Mouse (Mus musculus): Measurements from ENCODE around the gene Trim65. TPM values are rescaled to one million over a fixed set of nuclear protein-coding genes. Genes with fewer than 3 reads are reported as not detected.

Trim65 gene
- total and polyA plus RNA-seq, 2 experiments from 2014 or later = 2.3 to 7.6 TPM

GRCm38 (mm10) chr11:116111067-116111466, 19.9 kb downstream of the Trim65 start:
- no peak for DNase-seq (ENCODE audit: low spot score)
- WGBS = 79% methylated on average over 4 of the region's 4 CpGs
- no peak for ATAC-seq (ENCODE audit: low FRiP score)
- Histone ChIP-seq H3K9ac (replicated peaks; ENCODE audit: low read length, poor library complexity, severe bottlenecking) (no peak overlapping the region), H3K9me3 (ENCODE audit: low read length) (no peaks in the 10 kb centered on the region), H3K4me1 (ENCODE audit: insufficient read depth, low read length) (no peaks in the 10 kb centered on the region), H3K27me3 (ENCODE audit: insufficient read depth, low read length) (peaks cover 50% of the 10 kb centered on the region), H3K4me2 (ENCODE audit: low read depth, low read length, poor library complexity, severe bottlenecking) (no peak overlapping the region), H3K27ac (ENCODE audit: low read depth, low read length) (no peak overlapping the region), H3K4me3 (ENCODE audit: low read depth, low read length) (no peak overlapping the region), H3K36me3 (ENCODE audit: insufficient read depth, low read length) (no peaks in the 10 kb centered on the region)
- TF ChIP-seq CTCF (IDR thresholded peaks at IDR 0.05) = peak; percentile 28; the same call in 1 of the 2 replicates

GRCm38 (mm10) chr11:116110540-116110939, 20.4 kb downstream of the Trim65 start:
- Histone ChIP-seq H3K9me3 (ENCODE audit: low read length) (no peaks in the 10 kb centered on the region), H3K4me3 (ENCODE audit: low read depth, low read length) (peak overlapping the region; percentile 41), H3K27me3 (ENCODE audit: insufficient read depth, low read length) (peaks cover 50% of the 10 kb centered on the region), H3K4me2 (ENCODE audit: low read depth, low read length, poor library complexity, severe bottlenecking) (peak overlapping the region; percentile 66; the same call in 1 of the 2 replicates), H3K9ac (replicated peaks; ENCODE audit: low read length, poor library complexity, severe bottlenecking) (no peak overlapping the region; the same call in 1 of the 2 replicates), H3K4me1 (ENCODE audit: insufficient read depth, low read length) (no peaks in the 10 kb centered on the region), H3K27ac (ENCODE audit: low read depth, low read length) (no peak overlapping the region), H3K36me3 (ENCODE audit: insufficient read depth, low read length) (no peaks in the 10 kb centered on the region)
- 29% methylated on average over 10 of the region's 10 CpGs for WGBS
- ATAC-seq (ENCODE audit: low FRiP score) (no peak), DNase-seq (ENCODE audit: low spot score) (no peak)
- TF ChIP-seq CTCF (IDR thresholded peaks at IDR 0.05) = no peak

- no peaks in the 10 kb centered on the region for H3K4me1 ChIP-seq (ENCODE audit: insufficient read depth, low read length)
- 0 out of 2 replicates have a peak overlapping the region, but pooled peaks have one; percentile 12 for H3K27ac ChIP-seq (ENCODE audit: low read depth, low read length)
- WGBS = 2% methylated on average over 35 of the region's 35 CpGs
- H3K9me3 ChIP-seq (ENCODE audit: low read length) = no peaks in the 10 kb centered on the region
- H3K4me2 ChIP-seq (ENCODE audit: low read depth, low read length, poor library complexity, severe bottlenecking) = peak overlapping the region; percentile 66
- H3K4me3 ChIP-seq (ENCODE audit: low read depth, low read length) = peak overlapping the region; percentile 41
- peaks cover 50% of the 10 kb centered on the region for H3K27me3 ChIP-seq (ENCODE audit: insufficient read depth, low read length)
- no peaks in the 10 kb centered on the region for H3K36me3 ChIP-seq (ENCODE audit: insufficient read depth, low read length)
- no peak for TF ChIP-seq CTCF (IDR thresholded peaks at IDR 0.05)
- DNase-seq (ENCODE audit: low spot score) (no peak), ATAC-seq (ENCODE audit: low FRiP score) (no peak)
- peak overlapping the region; percentile 42 for H3K9ac ChIP-seq (replicated peaks; ENCODE audit: low read length, poor library complexity, severe bottlenecking)
These were observed 20.8 kb downstream of the Trim65 start for GRCm38 (mm10) chr11:116110131-116110530.

GRCm38 (mm10) chr11:116109441-116110081, 21.4 kb downstream of the Trim65 start:
- Histone ChIP-seq H3K4me1 (ENCODE audit: insufficient read depth, low read length) (no peaks in the 10 kb centered on the region), H3K36me3 (ENCODE audit: insufficient read depth, low read length) (no peaks in the 10 kb centered on the region), H3K4me2 (ENCODE audit: low read depth, low read length, poor library complexity, severe bottlenecking) (peak overlapping the region; percentile 66), H3K4me3 (ENCODE audit: low read depth, low read length) (peak overlapping the region; percentile 41), H3K9me3 (ENCODE audit: low read length) (no peaks in the 10 kb centered on the region), H3K27me3 (ENCODE audit: insufficient read depth, low read length) (peaks cover 50% of the 10 kb centered on the region), H3K9ac (replicated peaks; ENCODE audit: low read length, poor library complexity, severe bottlenecking) (peak overlapping the region; percentile 42), H3K27ac (ENCODE audit: low read depth, low read length) (0 out of 2 replicates have a peak overlapping the region, but pooled peaks have one; percentile 12)
- ATAC-seq (ENCODE audit: low FRiP score) (no peak), DNase-seq (ENCODE audit: low spot score) (no peak)
- no peak for TF ChIP-seq CTCF (IDR thresholded peaks at IDR 0.05)
- 2% methylated on average over 64 of the region's 70 CpGs for WGBS

GRCm38 (mm10) chr11:116108464-116109137, 22.3 kb downstream of the Trim65 start:
- no peak overlapping the region for H3K9ac ChIP-seq (replicated peaks; ENCODE audit: low read length, poor library complexity, severe bottlenecking)
- 2% methylated on average over 16 of the region's 23 CpGs for WGBS
- no peaks in the 10 kb centered on the region for H3K4me1 ChIP-seq (ENCODE audit: insufficient read depth, low read length)
- DNase-seq (ENCODE audit: low spot score) (no peak), ATAC-seq (ENCODE audit: low FRiP score) (no peak)
- no peak for TF ChIP-seq CTCF (IDR thresholded peaks at IDR 0.05)
- peak overlapping the region; percentile 41 for H3K4me3 ChIP-seq (ENCODE audit: low read depth, low read length)
- no peaks in the 10 kb centered on the region for H3K36me3 ChIP-seq (ENCODE audit: insufficient read depth, low read length)
- peak overlapping the region; percentile 66 for H3K4me2 ChIP-seq (ENCODE audit: low read depth, low read length, poor library complexity, severe bottlenecking)
- no peak overlapping the region for H3K27ac ChIP-seq (ENCODE audit: low read depth, low read length)
- peaks cover 50% of the 10 kb centered on the region for H3K27me3 ChIP-seq (ENCODE audit: insufficient read depth, low read length)
- no peaks in the 10 kb centered on the region for H3K9me3 ChIP-seq (ENCODE audit: low read length)

GRCm38 (mm10) chr11:116107777-116108285, 23.1 kb downstream of the Trim65 start:
- Histone ChIP-seq H3K4me2 (ENCODE audit: low read depth, low read length, poor library complexity, severe bottlenecking) (peak overlapping the region; percentile 66), H3K27me3 (ENCODE audit: insufficient read depth, low read length) (peaks cover 50% of the 10 kb centered on the region), H3K9me3 (ENCODE audit: low read length) (no peaks in the 10 kb centered on the region), H3K36me3 (ENCODE audit: insufficient read depth, low read length) (no peaks in the 10 kb centered on the region), H3K27ac (ENCODE audit: low read depth, low read length) (no peak overlapping the region), H3K9ac (replicated peaks; ENCODE audit: low read length, poor library complexity, severe bottlenecking) (no peak overlapping the region), H3K4me1 (ENCODE audit: insufficient read depth, low read length) (no peaks in the 10 kb centered on the region), H3K4me3 (ENCODE audit: low read depth, low read length) (peak overlapping the region; percentile 14; the same call in 1 of the 2 replicates)
- TF ChIP-seq CTCF (IDR thresholded peaks at IDR 0.05) = no peak
- DNase-seq (ENCODE audit: low spot score) = no peak
- 17% methylated on average over 19 of the region's 19 CpGs for WGBS
- no peak for ATAC-seq (ENCODE audit: low FRiP score)

All from midbrain, postnatal 0 days (tissue).